Mouse (Mus musculus): Measurements from ENCODE around the gene 2810004N23Rik.
A peak's percentile ranks its signal among the peaks of the same experiment; 100 is the strongest.

Gene 2810004N23Rik

DNA sequence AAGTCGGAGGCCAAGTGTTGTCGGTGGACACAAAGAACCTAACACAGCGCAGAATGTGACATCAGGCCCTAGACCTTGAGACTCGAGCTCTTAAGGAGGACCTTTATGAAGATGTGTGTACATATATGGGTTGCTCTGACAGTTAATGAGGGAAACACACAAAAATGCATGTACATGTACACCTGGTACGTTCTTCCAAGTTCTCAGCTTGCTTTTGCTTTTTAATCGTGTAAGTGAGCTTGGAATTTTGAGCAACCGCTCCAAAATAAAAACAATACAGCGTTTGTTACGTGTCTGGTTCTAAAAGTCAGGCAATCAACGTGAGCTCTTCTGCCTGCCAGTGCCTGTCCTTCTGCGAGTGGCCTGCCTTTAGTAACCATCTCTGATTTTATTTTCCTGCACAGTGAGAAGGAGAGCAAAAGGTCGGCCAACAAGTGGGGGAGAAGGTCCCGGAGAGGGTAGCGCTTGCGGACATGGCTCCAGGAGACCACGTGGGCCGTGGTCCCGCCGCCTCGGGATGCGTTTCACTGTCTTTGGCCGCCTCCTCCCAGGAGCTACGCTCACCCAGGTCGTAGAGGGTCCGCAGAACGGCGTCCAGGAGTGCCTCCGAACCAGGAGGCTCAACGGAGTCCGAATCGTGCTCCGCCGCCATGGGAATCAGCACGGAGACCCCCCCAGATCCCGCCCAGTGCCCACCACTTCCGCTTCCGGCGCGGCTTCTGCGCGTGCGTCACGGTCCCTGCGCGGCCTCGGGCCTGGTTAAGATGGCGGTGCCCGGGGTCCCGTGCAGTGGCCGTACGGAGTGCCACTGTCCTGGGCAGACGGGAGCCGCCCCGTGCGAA, at the start of gene 2810004N23Rik, which contains the start of gene Gnpat:
Gene 2810004N23Rik, minus strand, starts transcription at position 800 of the 842 bp plus-strand sequence.
Gene Gnpat, plus strand, starts transcription at position 713 of the 842 bp plus-strand sequence.
- peak; percentile 86 to 90 for DNase-seq (ENCODE audit: low spot score in 2 of 2)

DNA sequence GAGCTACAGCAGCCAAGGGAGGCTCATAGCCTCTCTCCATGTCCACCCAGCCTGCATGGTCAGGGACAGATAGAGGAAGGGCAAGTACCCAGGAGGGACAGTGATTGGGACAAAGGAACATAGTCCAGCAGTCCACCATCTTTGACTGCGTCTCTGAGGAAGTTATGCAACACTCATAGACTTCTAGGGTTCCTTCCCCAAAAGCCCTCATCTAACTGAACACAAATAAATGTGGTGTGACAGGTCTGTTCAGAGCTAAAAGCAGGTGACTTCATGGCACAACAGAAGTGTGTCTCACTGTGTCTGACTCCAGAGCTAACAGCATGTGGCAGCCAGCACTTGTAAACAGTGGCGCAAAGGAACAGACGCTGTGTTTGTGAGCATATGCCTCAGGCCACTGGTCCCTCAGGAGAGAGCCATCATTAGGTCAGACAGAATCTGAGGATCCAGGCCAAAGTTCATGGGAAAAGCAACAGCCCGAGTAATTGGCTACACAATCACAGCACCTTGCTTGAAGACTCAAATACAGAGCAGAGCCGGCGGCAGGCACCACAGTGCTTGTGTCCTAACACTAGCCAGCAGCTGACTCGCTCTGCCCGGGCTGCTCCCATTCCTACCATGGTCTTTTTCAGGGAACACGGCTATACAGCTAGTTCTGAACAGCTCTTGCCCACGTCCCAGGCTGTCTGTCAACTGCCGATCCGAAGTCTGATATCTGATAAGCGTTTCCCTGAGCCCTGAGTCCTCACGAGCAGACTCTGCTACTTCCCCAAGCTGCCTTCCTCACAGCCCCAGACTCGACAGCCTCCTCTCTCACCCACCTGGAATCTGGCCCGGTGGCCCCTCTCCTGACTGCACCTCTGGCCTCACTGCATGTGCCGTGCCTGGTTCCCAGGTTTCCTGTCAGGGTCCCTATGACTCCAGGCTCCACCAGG, 49.3 kb upstream of the 2810004N23Rik start:
- no peak for DNase-seq (ENCODE audit: low spot score in 2 of 2)

DNA sequence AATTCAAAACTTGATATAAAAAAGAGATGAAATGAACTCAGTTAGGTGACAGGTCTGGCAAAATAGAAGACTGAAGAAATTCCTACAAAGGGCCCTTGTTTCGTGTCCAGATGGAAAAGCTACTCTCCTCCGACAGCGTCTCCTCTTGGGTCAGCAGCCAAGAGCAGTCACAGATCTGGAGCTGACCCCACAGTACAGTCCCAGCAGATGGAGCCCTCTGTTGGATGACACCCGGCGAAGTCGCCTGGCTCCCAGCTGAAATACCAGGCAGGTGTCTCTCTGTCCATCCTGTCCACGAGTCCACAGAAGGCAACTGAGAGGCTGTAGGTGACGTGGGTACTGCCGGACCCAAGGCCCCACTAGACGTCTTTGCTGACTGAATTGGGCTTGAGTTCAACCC, 47.4 kb upstream of the 2810004N23Rik start:
- DNase-seq (ENCODE audit: low spot score in 2 of 2), result no peak

DNA sequence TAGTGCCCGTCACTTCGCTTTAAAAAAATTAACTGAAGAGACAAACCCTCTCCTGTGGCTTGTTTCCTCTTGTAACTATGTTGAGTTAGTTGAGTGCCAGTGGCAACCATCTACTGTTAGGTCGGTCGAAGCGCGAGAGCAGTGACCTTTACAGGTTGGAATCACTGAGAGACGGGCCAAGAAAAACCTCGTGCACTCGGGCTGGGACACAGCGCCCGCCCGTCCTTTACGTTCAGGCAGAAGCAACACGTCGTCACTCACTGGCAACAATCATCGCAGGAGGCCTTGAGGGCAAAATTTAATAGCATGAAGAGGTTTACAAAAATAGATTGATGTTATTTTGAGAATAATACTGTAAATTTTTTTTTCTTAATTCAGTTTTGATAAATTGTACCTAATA, 47.0 kb upstream of the 2810004N23Rik start:
- no peak for DNase-seq (ENCODE audit: low spot score in 2 of 2)

DNA sequence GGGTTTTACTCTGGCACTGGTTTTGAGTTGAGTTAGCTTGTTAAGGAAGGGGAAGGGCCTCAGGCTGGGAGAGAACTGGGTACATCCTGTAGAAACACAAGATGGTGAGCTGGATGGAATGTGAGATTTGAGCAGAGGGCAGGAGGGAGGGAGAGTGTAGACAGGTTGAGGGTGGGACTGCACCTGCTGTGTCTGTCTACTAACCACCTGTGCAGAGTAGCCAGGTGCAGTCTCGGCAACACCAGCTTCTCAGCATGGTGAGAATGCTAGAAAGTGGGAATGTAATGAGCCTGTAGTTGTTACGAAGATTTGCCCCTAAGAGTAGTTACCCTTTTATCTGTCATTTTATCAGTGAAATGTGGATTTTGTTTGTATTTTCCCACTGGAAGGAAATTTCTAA, 42.6 kb upstream of the 2810004N23Rik start:
- DNase-seq (ENCODE audit: low spot score in 2 of 2), result no peak

DNA sequence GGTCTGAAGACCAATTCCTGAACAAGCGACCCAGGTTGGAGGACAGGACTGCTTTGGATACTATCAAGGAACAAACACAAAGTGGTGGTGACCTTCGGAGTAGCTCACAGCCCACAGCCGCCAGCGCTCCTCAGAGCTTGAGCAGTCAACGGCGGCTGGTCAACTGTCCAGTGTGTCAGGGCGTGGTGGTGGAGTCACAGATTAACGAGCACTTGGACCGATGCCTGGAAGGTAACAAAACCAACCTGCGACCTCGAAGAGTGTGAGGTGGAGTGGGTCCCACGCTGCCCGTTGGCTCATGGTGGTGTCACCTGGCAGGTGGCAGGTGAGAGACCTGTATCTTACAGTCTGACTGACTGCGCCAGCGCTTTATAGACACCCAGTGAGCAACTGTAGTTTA, 40.3 kb upstream of the 2810004N23Rik start:
- no peak for DNase-seq (ENCODE audit: low spot score in 2 of 2)

DNA sequence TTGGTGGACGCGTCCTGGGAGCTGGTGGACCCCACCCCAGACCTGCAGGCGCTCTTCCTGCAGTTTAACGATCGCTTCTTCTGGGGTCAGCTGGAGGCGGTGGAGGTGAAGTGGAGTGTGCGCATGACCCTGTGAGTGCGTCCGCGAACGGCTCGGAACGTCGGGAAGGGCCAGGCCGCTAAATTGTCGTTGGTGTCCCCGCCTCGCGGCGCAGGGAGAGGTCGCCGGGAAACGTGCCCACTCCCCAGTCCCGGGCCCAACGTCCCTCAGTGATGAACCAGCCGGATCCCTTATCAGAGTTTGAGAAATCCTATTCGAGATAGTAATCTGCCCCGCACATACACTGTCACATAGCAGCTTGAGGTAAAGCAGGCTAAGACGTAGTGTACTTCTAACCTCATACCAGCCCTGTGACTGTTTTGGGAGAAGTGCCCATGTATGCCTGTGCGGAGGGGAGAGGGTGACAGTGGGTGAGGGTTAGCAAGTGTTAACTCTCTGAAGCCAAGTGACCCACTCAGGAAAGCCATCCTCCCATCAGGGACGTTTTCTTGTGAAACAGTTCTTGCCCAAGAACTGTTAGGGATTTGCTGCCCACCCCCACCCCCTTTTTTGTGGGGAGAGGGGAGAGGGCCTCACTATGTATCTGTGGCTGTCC, 35.5 kb upstream of the 2810004N23Rik start:
- no peak for DNase-seq (ENCODE audit: low spot score in 2 of 2)

DNA sequence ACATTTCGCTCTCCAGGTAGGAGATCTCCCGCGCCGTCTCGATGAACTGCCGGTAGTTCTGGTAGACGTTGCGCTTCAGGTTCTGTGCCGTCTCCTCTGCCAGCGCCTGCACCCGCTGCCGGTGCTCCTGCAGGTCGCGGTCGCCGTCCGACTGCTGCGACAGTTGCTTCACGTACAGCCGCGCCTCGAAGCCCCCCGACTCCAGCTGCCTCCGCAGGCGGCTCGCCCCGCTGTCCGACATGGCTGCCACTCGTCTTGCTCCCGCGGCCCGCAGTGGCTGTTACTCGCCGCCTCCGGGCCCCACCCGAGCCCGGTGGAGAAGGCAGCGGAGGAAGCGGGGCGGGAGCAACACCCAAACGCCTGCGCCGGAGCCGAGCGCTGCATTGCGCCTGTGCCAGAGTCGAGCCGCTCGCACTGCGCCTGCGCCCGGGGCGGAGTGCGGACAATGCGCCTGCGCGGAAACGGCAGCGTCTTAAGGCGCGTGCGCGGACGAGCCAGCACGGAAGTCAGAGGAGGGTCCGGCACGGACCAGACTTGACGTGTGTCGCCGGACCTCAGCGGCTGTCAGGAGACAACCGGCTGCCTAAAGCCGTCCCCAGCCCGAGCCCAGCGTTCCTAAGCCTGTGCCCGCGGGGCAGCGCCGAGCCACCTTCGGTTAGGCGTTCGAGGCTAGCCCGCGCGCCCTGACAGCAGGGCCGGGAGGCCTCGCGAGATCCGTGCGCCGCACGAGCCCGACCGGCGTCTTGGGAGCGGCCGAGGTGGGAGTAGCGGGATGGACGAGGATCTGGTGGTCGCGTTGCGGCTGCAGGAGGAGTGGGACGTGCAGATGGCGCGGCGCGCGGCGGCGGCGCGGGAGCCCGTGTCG, 34.7 kb upstream of the 2810004N23Rik start, which contains the start of the genes Exoc8 and Sprtn:
Gene Exoc8, minus strand, starts transcription at position 320 of the 865 bp plus-strand sequence.
Gene Sprtn, plus strand, starts transcription at position 501 of the 865 bp plus-strand sequence.
- peak; percentile 96 to 98 for DNase-seq (ENCODE audit: low spot score in 2 of 2)

DNA sequence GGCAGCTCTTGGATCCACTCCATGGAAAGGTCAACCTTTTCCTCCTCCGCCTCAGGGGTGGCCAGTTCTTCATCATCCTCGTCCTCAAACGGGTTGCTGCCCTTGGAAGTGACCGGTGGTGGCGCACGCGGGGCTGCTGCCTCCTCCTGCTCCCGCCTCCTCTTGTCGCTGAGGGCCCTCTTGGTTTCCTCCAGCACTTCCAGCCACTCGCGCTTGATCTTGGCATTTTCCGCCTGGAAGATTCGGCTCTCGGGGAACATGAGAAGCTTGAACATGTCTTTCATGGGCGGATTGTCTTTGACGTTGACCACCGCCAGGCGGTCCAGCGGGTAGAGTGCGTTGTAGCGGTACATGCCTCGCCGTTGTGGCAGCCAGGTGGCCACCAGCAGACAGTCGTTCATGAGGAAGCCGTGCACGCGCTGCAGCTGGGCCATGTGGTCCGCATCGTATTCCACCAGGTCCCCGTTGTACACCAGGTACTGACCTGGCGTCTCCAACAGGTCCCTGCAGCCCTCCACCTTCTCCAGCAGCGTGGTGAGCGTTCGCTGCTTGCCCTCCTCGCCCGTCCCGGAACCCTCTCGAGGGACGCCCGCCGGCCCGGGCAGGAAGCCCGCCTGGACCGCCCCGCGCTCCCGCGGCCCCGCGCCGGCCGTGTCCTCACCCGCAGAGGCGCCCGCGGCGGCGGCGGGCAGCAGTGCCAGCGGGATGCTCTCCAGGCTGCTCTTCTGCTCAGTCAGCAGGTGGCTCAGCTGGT, 33.9 kb upstream of the 2810004N23Rik start:
- peak; percentile 44 to 48 for DNase-seq (ENCODE audit: low spot score in 2 of 2)

DNA sequence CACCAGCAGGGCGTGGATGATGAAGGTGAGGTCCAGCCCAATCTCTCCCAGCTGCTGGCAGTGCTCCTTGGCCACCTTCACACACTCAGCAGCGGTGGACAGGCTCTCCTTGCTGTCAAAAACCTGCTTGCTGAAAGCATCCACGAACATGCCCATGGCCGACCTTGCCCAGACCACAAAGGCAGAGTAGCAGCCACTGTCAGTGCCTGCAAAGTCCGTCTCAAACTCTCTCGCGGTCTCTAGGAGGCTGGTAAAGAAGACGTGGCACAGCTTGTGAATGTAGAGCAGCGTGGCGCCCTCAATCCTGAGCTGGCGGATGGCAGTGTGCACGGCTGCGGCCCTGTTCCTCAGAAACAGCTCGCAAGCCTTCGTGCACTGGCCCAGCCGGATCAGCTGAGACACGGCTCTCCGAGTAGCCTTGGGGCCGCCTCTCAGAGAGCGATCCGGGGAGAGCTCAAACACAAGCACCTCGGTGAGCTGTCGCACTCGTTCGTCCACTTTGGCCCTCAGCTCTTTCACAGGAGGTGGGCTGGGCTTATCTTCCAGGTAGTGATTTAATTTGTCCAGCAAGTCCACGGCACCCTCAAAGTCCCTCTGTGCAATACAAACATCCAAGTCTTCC, 33.2 kb upstream of the 2810004N23Rik start:
- no peak for DNase-seq (ENCODE audit: low spot score in 2 of 2)

DNA sequence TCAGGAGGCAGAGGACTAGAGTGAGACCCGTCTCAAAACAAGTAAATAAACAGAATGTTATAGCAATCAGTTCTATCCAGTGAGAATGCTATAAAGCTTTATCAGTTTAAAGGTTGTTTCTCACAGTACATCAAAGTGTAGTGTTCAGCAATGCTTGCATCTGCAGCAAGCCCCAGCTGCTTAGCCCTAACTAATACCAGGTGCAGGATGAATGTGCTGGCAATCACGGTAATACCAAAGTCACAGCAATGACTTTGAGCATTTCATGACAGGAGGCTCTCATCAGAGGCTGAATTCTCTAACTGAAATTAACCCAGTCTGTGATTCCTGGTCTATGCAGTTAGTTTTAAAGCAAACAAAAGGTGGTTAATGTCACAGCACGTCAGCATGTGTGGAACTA, 29.7 kb upstream of the 2810004N23Rik start:
- DNase-seq (ENCODE audit: low spot score in 2 of 2), result no peak

DNA sequence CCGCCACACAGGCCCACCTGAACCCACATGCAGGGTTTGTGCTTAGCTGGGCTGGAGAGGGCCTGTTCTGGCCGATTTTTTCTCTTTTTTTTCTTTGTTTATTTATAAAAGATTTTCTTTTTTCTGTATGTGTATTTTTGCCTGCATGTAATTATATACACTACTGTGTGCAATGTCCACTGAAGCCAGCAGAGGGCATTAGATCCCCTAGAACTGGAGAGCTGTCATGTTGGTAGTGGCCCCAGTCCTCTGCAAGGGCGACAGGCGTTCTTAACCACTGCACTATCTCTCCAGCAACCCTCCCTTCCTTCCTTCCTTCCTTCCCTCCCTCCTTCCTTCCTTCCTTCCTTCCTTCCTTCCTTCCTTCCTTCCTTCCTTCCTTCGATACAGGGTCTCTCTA, 25.5 kb upstream of the 2810004N23Rik start:
- DNase-seq (ENCODE audit: low spot score in 2 of 2), result no peak

DNA sequence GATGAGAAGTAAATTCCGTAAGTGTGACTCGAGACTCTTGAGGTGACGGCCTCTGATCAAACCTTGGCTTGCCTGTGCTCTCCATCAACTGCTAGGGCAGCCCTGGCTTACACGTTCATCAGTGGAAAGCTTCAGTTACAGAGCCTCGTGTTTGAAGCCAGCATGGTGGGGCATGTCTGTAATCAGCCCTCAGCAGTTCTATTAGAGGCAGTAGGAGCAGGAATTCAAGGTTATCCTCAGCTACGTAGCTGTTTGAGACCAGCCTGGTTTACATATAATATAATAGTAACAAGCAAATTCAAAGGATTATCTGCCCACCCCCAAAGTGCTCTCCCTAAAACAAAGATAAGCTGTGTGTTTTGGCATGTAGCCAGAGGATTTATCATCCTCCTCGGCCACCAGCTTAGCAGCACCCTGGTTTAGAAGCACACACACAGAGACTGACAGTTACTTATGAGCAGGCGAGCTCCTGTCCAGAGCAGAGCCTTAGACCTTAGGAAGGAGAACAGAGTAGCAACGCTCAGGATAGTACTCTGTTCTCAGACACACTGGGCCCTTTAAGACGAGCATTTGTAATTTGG, 16.1 kb upstream of the 2810004N23Rik start:
- DNase-seq (ENCODE audit: low spot score in 2 of 2), result no peak

DNA sequence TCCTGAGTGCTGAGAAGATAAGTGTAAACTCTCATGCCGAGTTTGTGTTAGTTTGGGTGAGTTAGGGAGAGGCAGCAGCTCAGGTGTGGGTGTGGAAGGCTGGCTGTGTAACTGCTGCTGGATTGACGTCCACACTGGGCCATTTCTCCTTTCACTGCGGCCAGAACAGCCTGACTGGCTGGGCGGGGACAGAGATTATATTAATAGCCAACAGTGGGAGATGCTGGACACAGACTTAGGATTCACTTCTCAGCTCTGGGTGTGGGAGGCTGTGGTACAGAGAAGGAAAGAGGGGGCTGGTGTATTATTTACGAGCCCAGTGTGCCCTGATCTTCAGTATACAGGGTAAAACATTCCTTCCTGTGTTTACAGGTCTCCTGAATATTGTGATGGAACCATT, 15.2 kb upstream of the 2810004N23Rik start:
- DNase-seq (ENCODE audit: low spot score in 2 of 2), result no peak

DNA sequence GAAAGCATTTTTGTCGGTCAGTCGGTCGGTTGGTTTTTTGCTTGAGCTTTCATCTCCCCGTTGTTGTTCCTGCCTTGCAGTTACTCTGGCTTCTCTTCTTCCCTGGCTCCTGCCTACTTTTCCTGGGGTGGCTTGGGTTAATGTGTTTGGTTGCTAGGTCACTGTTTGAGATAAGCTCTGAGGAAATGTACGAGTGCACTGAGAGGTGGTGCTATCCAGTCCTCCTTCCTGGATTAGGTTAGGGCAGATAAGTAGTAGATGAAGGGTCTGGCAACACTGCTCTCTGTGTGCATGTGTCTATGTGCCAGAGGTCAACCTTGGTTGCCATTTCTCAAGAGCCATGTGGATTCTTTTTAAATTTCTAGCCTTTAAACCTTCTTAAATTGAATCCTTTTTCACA, 9.8 kb upstream of the 2810004N23Rik start:
- DNase-seq (ENCODE audit: low spot score in 2 of 2), result no peak

DNA sequence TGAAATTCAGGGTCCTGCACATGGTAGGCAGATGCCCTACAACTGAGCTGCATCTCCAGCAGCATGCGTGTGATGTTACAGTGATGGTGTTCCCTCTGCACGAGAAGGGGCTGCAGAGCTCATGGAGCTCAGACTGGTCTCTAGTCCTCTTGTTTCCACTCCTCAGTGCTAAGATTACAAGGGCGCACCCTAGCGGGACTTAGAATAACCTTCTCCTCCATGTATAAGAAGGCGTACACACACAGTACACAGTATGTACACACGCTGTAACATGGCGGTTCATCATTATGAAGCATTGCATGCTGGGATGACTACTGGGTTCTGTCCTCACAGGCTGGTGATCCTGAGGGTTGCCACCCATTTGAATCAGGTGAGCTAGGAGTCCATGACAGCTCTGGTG, 9.2 kb upstream of the 2810004N23Rik start:
- DNase-seq (ENCODE audit: low spot score in 2 of 2), result no peak

DNA sequence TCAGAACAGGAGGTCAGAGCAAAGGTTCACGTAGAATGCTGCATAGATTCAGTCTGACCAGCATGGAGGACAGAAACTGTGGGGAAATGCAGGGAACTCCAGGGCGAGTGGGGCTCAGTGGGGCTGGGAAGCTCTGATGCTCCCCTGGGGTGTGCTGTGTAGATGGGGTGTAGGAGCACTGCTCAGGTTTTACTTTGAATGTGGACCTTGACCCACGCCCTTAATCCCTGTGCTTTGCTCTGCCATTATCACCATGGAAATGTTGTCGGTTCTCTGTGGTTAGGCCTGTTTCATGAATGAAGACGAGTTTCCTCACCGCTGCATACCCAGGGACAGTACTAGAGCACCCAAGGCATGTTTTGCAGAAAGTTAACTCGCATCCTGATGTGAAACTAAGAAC, 8.6 kb upstream of the 2810004N23Rik start:
- no peak for DNase-seq (ENCODE audit: low spot score in 2 of 2)

DNA sequence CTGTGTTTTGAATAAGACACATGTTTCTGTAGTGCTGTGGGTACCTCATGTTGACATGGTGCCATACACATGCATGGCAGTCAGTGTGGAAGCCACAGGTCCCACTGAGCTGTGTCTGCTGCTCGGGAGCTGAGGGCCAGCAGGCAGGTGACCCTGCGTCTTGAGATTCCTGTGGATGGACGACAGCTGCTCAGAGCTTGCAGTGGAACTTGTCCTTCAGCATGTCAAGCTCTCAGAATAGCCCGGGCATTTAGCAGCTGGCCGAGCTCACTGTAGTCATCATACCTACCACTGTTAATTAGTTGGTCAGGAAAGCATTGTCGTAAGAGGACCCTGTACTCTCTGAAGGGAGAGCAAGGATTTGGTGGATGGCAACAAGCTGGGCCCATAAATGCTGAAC, 6.8 kb upstream of the 2810004N23Rik start:
- DNase-seq (ENCODE audit: low spot score in 2 of 2), result no peak

DNA sequence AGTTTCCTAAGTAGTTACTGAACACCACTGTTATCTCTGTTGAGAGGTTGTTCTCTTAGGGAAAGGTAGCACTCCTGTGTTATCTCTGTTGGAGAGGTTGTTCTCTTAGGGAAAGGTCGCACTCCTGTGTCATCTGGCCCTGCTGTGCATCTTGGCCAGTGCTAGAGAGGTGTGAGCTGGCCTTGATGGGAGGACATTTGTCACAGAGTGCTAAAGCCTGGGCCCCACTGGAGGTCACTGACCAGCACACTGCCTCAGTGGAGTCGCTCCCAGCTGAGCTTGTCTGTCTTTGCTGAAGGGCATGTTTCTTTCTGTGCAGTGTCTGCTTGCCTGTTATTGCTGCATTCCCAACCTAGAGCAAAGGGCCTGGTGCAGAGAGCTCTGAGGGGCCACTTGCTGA, 4.2 kb upstream of the 2810004N23Rik start:
- DNase-seq (ENCODE audit: low spot score in 2 of 2), result no peak
